Mouse (Mus musculus) embryonic facial prominence, embryonic 12.5 days (tissue): ENCODE measurements around the gene Ube2j1. TPM values are rescaled to one million over a fixed set of nuclear protein-coding genes. Genes with fewer than 3 reads are reported as not detected.

Source experiments
- ATAC-seq: fragments of 200-750 bp; cut with Nextera tagmentation; 2 replicates; pipeline ENCODE4 v1.8.0; 2017; ENCODE audit not compliant: insufficient number of reproducible peaks, insufficient read depth, low FRiP score, low TSS enrichment
- H3K27ac ChIP-seq: fragments of 300-500 bp; sonication (generic); 2 replicates; pipeline ENCODE4 v1.5.1; 2016; ENCODE audit warnings: mild to moderate bottlenecking
- H3K27me3 ChIP-seq: fragments of 300-500 bp; sonication (generic); 2 replicates; pipeline ENCODE4 v1.6.1; 2016; ENCODE audit warnings: mild to moderate bottlenecking, moderate library complexity
- H3K36me3 ChIP-seq: fragments of 300-500 bp; sonication (generic); 2 replicates; pipeline ENCODE4 v1.6.1; 2016; ENCODE audit warnings: mild to moderate bottlenecking
- H3K4me1 ChIP-seq: fragments of 300-500 bp; sonication (generic); 2 replicates; pipeline ENCODE4 v1.6.1; 2016
- H3K4me2 ChIP-seq: fragments of 300-500 bp; sonication (generic); replicated peaks from 2 replicates; pipeline ENCODE4 v1.6.1; 2016; ENCODE audit warnings: mild to moderate bottlenecking, moderate library complexity
- H3K4me3 ChIP-seq: fragments of 300-500 bp; sonication (generic); 2 replicates; pipeline ENCODE4 v1.5.1; 2016; ENCODE audit warnings: mild to moderate bottlenecking
- H3K9ac ChIP-seq: fragments of 300-500 bp; sonication (generic); 2 replicates; pipeline ENCODE4 v1.6.1; 2016; ENCODE audit warnings: mild to moderate bottlenecking, moderate library complexity
- H3K9me3 ChIP-seq: fragments of 300-500 bp; sonication (generic); 2 replicates; pipeline ENCODE4 v1.6.1; 2016; ENCODE audit warnings: mild to moderate bottlenecking, moderate library complexity
- WGBS: fragments of 180-500 bp; shearing (Covaris S2); methylation state at CpG from one replicate; pipeline ENCODE4 v1.1.7; 2016; 5-methylcytosine and 5-hydroxymethylcytosine counted together
- polyA plus RNA-seq: library from polyadenylated mRNA; unstranded; fragments of >200 nt; fragmentation: Nextera tagmentation; extraction: Ambion mirVana; gene quantifications from 2 replicates; pipeline ENCODE4 v1.2.1, GENCODE M21; 2016

The Ube2j1 gene
- polyA plus RNA-seq, 1 experiment from 2014 or later: 39.7 TPM

DNA sequence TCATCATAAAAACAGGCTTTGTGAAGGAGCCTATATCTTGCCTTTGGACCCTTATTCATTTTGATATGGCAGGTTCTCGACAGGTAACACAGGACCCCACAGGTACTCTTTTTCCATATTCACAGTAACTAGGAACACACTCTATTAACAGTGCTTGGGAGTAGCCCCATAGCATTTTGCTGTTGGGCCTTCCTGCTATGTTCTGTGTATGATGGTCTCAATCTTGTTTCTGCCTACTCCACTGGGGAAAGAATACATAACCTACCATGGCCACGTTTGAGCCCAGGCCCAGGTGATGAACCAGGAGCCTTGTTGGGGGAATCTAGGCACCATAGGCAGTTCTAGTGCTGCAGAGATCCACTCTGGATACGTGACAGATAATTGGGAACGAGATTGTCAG is 43.2 kb downstream of the Ube2j1 start:
- Histone ChIP-seq H3K27ac (no peak overlapping the region), H3K4me2 (no peak overlapping the region), H3K9me3 (no peaks in the 10 kb centered on the region), H3K4me3 (no peak overlapping the region), H3K9ac (no peak overlapping the region), H3K36me3 (no peaks in the 10 kb centered on the region), H3K4me1 (no peaks in the 10 kb centered on the region), H3K27me3 (no peaks in the 10 kb centered on the region)
- WGBS: 80% methylated on average over 4 of the region's 4 CpGs
- no peak for ATAC-seq

DNA sequence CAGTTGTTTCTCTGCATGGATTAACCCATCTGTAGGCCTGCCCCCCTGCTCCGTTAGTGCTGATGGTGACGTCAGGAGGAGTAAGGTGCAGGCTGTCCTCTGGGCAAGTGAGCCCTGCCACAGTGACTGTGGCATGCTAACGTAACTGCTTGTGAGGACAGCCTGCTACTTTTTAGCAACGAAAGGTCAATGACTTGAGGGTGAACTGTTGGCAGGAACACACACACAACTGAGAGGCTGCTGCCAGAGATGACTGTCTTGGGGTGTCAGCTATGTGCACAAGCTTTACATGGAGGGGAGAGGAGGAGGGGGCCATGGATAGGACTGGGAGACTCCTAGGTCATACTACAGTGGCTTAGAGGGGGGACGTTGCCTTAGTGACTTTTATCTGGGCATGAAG is 43.6 kb downstream of the Ube2j1 start:
- H3K27me3 ChIP-seq: no peaks in the 10 kb centered on the region
- WGBS: 79% methylated on average over 5 of the region's 5 CpGs
- no peak overlapping the region for H3K9ac ChIP-seq
- no peaks in the 10 kb centered on the region for H3K9me3 ChIP-seq
- ATAC-seq: no peak
- H3K4me1 ChIP-seq: no peaks in the 10 kb centered on the region
- no peak overlapping the region for H3K27ac ChIP-seq
- no peak overlapping the region for H3K4me3 ChIP-seq
- H3K36me3 ChIP-seq: no peaks in the 10 kb centered on the region
- H3K4me2 ChIP-seq: no peak overlapping the region

DNA sequence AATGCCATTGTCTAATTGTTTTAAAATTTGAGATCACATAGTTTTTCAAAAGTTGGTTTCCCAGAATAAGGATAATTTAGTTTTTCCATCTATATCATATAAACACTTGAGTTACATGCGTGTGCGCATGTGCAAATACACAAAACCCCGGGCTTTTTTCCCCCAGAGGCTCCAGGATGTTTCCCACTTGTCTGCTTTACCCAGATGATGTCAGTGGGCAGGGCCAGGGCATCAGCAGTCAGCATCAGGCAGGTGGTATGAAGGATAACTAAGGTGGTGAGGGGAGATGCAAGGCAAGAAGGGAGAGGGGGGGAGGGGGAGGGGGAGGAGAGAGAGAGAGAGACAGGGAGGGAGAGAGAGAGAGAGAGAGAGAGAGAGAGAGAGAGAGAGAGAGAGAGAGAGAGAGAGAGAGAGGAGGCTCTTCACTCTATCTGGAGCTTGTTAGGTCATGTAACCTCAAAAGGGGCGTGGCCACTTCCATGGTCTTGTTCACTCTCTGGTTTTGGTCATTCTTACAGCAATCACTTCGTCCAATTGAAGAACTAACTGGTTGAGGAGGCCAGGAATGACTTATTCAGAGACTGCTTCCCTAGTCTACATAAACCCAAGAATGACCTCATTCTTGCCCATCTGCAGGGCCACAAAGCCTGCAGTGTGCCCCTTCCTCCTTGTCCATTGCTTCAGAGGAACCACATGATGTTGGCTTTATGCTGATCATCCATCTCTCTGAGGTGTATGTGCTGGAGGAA is 44.7 kb downstream of the Ube2j1 start:
- Histone ChIP-seq H3K36me3 (no peaks in the 10 kb centered on the region), H3K27ac (no peak overlapping the region), H3K4me3 (no peak overlapping the region), H3K4me1 (no peaks in the 10 kb centered on the region), H3K27me3 (no peaks in the 10 kb centered on the region), H3K4me2 (no peak overlapping the region), H3K9ac (no peak overlapping the region), H3K9me3 (no peaks in the 10 kb centered on the region)
- 85% methylated on average over 5 of the region's 5 CpGs for WGBS
- no peak for ATAC-seq

DNA sequence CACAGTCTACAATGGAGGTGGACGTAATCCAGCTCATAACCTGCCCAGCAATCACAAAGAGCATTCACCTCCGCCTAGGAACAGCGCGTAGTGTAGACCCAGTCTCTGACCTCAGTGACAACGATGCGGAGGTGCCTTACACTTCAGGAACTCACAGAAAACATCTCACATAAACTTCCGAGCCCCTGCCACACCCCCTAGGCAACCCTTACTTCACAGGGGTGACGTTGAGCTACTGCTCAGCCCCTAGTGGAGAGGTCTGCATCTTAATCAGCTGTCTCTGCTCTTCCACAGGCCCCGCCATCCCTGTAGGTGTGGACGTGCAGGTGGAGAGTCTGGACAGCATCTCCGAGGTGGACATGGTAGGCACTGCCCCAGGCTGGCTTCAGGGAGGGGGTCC is 45.9 kb downstream of the Ube2j1 start:
- WGBS: 77% methylated on average over 11 of the region's 11 CpGs
- H3K4me3 ChIP-seq: no peak overlapping the region
- no peaks in the 10 kb centered on the region for H3K4me1 ChIP-seq
- no peak overlapping the region for H3K27ac ChIP-seq
- no peaks in the 10 kb centered on the region for H3K27me3 ChIP-seq
- no peaks in the 10 kb centered on the region for H3K36me3 ChIP-seq
- H3K9me3 ChIP-seq: no peaks in the 10 kb centered on the region
- no peak overlapping the region for H3K4me2 ChIP-seq
- no peak overlapping the region for H3K9ac ChIP-seq
- ATAC-seq: 0 out of 2 replicates have a peak, but pooled peaks have one; percentile 35

DNA sequence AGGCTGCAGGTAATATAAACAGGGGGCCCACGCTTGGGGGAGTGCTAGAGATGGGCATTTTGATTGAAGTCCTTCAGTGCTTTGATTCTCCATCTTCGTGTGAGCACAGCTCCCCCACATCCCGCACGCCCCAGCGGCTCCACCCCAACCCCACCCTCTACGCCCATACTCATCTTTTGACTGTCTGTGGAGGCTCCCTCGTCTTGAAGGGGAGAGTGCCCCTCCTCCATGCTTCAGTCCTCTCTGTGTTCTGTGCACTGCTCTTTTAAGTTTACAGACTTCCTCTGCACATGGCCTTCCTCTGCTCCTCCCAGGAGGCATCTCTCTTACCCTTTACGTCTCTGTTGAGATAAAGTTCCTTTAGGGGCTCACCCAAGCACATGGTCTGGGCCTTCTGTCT is 46.5 kb downstream of the Ube2j1 start:
- no peak overlapping the region for H3K4me2 ChIP-seq
- H3K4me3 ChIP-seq: no peak overlapping the region
- H3K9ac ChIP-seq: no peak overlapping the region
- 68% methylated on average over 8 of the region's 8 CpGs for WGBS
- no peaks in the 10 kb centered on the region for H3K27me3 ChIP-seq
- H3K36me3 ChIP-seq: no peaks in the 10 kb centered on the region
- H3K4me1 ChIP-seq: no peaks in the 10 kb centered on the region
- H3K27ac ChIP-seq: no peak overlapping the region
- no peaks in the 10 kb centered on the region for H3K9me3 ChIP-seq
- no peak for ATAC-seq

DNA sequence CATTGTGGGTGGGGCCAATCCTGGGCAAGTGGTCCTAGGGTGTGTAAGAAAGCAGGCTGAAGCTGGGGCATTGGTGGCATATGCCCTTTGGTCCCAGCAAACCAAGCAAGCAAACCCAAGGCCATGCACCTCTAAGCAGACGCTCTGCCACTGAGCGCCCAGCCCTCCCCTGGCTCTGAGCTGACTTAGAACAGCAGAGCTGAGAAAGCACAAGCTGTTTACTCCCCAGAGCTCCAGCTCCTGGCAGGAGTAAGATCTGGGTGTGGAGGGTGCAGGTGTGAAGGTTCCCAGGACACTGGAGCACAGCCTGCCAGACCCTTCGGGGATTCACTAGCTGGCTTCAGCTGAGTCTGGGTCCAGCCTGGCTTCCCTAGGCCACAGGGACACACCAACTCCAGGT is 47.3 kb downstream of the Ube2j1 start:
- Histone ChIP-seq H3K27me3 (no peaks in the 10 kb centered on the region), H3K36me3 (no peaks in the 10 kb centered on the region), H3K9ac (no peak overlapping the region), H3K4me2 (no peak overlapping the region), H3K27ac (no peak overlapping the region), H3K9me3 (no peaks in the 10 kb centered on the region), H3K4me3 (no peak overlapping the region), H3K4me1 (no peaks in the 10 kb centered on the region)
- no peak for ATAC-seq
- 91% methylated on average over 3 of the region's 3 CpGs for WGBS

DNA sequence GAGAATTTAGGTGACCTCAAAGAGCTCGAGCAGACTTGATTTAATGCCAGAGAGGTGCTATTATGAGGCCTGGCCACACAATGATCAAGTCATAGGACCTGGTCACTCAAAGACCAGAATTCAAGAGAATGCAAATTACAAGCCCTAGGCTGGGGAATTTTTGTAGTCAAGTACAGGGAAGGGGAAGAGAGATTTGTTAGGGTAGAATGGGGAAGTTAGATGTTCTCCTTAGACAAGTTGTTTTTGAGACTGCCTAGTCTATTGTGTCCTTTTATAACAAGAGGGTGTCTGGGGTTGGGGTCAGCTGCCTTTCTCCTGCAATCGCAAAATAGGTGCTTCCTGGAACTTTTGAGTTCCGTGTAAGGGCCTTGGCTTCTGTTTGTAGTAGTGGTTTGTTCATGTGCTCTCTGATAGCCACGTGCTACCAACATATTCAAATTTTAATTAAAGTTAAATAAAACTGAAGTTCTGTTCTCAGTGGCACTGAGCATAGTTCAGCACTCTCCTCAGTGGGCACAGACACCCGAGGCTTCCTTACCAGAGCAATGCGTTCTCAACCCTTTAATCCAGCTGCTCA is 68.0 kb downstream of the Ube2j1 start:
- Histone ChIP-seq H3K27ac (no peak overlapping the region), H3K4me1 (no peaks in the 10 kb centered on the region), H3K4me3 (no peak overlapping the region), H3K27me3 (no peaks in the 10 kb centered on the region), H3K4me2 (no peak overlapping the region), H3K36me3 (no peaks in the 10 kb centered on the region), H3K9ac (no peak overlapping the region), H3K9me3 (no peaks in the 10 kb centered on the region)
- no peak for ATAC-seq
- 81% methylated on average over 6 of the region's 6 CpGs for WGBS

Other genes with a start within 250 kb of the Ube2j1 start
- gene Lyrm2, start 231.2 kb upstream of the Ube2j1 start, polyA plus RNA-seq: 143 and 155 TPM in 2 replicates
- 12.6 and 12.7 TPM in 2 replicates for gene Ankrd6, start 80.6 kb upstream of the Ube2j1 start, polyA plus RNA-seq
- gene Rragd, start 48.4 kb upstream of the Ube2j1 start, polyA plus RNA-seq: 16.1 and 19.6 TPM in 2 replicates
- 0.29 and 0.38 TPM in 2 replicates for gene Gabrr2, start 31.6 kb downstream of the Ube2j1 start, polyA plus RNA-seq
- 0.06 TPM in 1 of 2 replicates, not detected in the other for gene Gabrr1, start 101.1 kb downstream of the Ube2j1 start, polyA plus RNA-seq
- gene Pm20d2, start 158.3 kb downstream of the Ube2j1 start, polyA plus RNA-seq: 2.1 TPM in 2 replicates
- gene Srsf12, start 177.6 kb downstream of the Ube2j1 start, polyA plus RNA-seq: 14.9 and 15.5 TPM in 2 replicates